Mouse (Mus musculus): ENCODE data around the gene Camta1. TPM values are rescaled to one million over a fixed set of nuclear protein-coding genes. Genes with fewer than 3 reads are reported as not detected.

Camta1 gene
- total RNA-seq, 2 experiments from 2014 or later, result 152 to 172 TPM

- no peak for DNase-seq
These were observed 423.1 kb downstream of the Camta1 start for GRCm38 (mm10) chr4:151438561-151438960.

- DNase-seq, result no peak
These were observed 423.8 kb downstream of the Camta1 start for GRCm38 (mm10) chr4:151437859-151438258.

- DNase-seq, result no peak
These were observed 436.5 kb downstream of the Camta1 start for GRCm38 (mm10) chr4:151425133-151425532.

GRCm38 (mm10) chr4:151422922-151423321, 438.8 kb downstream of the Camta1 start:
- no peak for DNase-seq

- DNase-seq, result no peak
These were observed 439.3 kb downstream of the Camta1 start for GRCm38 (mm10) chr4:151422361-151422760.

- DNase-seq, result no peak
These were observed 443.3 kb downstream of the Camta1 start for GRCm38 (mm10) chr4:151418344-151418875.

GRCm38 (mm10) chr4:151415812-151416211, 445.9 kb downstream of the Camta1 start:
- no peak for DNase-seq

GRCm38 (mm10) chr4:151415376-151415775, 446.3 kb downstream of the Camta1 start:
- no peak for DNase-seq

- DNase-seq, result no peak
These were observed 446.7 kb downstream of the Camta1 start for GRCm38 (mm10) chr4:151414952-151415351.

GRCm38 (mm10) chr4:151411641-151412061, 450.0 kb downstream of the Camta1 start:
- peak; percentile 59 for DNase-seq

- DNase-seq, result no peak
These were observed 450.7 kb downstream of the Camta1 start for GRCm38 (mm10) chr4:151411016-151411415.

GRCm38 (mm10) chr4:151409291-151409690, 452.4 kb downstream of the Camta1 start:
- DNase-seq, result no peak

- DNase-seq, result no peak
These were observed 452.9 kb downstream of the Camta1 start for GRCm38 (mm10) chr4:151408811-151409210.

- peak; percentile 33 for DNase-seq
These were observed 453.4 kb downstream of the Camta1 start for GRCm38 (mm10) chr4:151408246-151408645.

GRCm38 (mm10) chr4:151407129-151407528, 454.5 kb downstream of the Camta1 start:
- DNase-seq, result no peak

- no peak for DNase-seq
These were observed 457.0 kb downstream of the Camta1 start for GRCm38 (mm10) chr4:151404581-151405256.

- DNase-seq, result no peak
These were observed 459.8 kb downstream of the Camta1 start for GRCm38 (mm10) chr4:151401685-151402397.

- no peak for DNase-seq
These were observed 465.1 kb downstream of the Camta1 start for GRCm38 (mm10) chr4:151396536-151396935.

- DNase-seq, result no peak
These were observed 472.3 kb downstream of the Camta1 start for GRCm38 (mm10) chr4:151389345-151389744.

GRCm38 (mm10) chr4:151386701-151387451, 474.8 kb downstream of the Camta1 start:
- DNase-seq, result no peak

- DNase-seq, result no peak
These were observed 475.5 kb downstream of the Camta1 start for GRCm38 (mm10) chr4:151385985-151386700.

GRCm38 (mm10) chr4:151377731-151378130, 483.9 kb downstream of the Camta1 start:
- DNase-seq, result no peak
